ENCODE assay signal across 9 mouse cellular contexts in genomic region chr15:51592511-51593498, GRCm38 (mm10).
DNase-seq lines count a peak whose midpoint lies in the region; ATAC-seq and TF ChIP-seq lines count a peak whose summit lies in the region.
"Had no signal": no experiment of that assay in that cellular context is flagged by ENCODE, and none has a peak within 500 bp of the region (broad histone marks: within the 10 kb centered on the region; RNA-seq: fewer than 3 reads in every experiment).

No protein-coding gene starts in this region.

- 82% methylated on average over 13 of the region's 13 CpGs for WGBS in limb, embryonic 14.5 days
- 77% methylated on average over 13 of the region's 13 CpGs for WGBS in limb, embryonic 10.5 days
- WGBS in heart, embryonic 16.5 days: 59% methylated on average over 13 of the region's 13 CpGs

- no peak for TF ChIP-seq POLR2A in limb, embryonic 14.5 days (IDR thresholded peaks at IDR 0.05; ENCODE audit: borderline replicate concordance, extremely low read depth, insufficient read depth, insufficient read length)

- H3K4me1 ChIP-seq in limb, embryonic 14.5 days (ENCODE audit: control insufficient read depth, insufficient read depth, low read length): peaks cover 11% of the 10 kb centered on the region; the same call in 1 of the 2 replicates
- peaks cover 17% of the 10 kb centered on the region for H3K4me1 ChIP-seq in limb, embryonic 10.5 days
- no peaks in the 10 kb centered on the region for H3K4me1 ChIP-seq in brown adipose tissue, adult 24 weeks (ENCODE audit: control insufficient read depth, insufficient read depth, insufficient read length, low read length)
- no peaks in the 10 kb centered on the region; the same call in 1 of the 2 replicates for H3K4me1 ChIP-seq in heart, embryonic 16.5 days (ENCODE audit: control insufficient read depth, insufficient read depth, low read length)

- H3K4me2 ChIP-seq in limb, embryonic 14.5 days (replicated peaks; ENCODE audit: low read depth, low read length, severe bottlenecking): no peak overlapping the region
- H3K4me2 ChIP-seq in heart, embryonic 16.5 days (ENCODE audit: low read depth, low read length): peak overlapping the region; percentile 62

- ATAC-seq in limb, embryonic 14.5 days (ENCODE audit: low FRiP score, low read depth): no peak
- ATAC-seq in heart, embryonic 16.5 days (replicated peaks; ENCODE audit: extremely low read depth, insufficient read depth, low FRiP score): peak; percentile 55; the same call in 1 of the 2 replicates

- no peaks in the 10 kb centered on the region for H3K9me3 ChIP-seq in limb, embryonic 14.5 days (ENCODE audit: control insufficient read depth, low read length)
- no peaks in the 10 kb centered on the region for H3K9me3 ChIP-seq in limb, embryonic 10.5 days (replicated peaks)
- H3K9me3 ChIP-seq in heart, embryonic 16.5 days (replicated peaks; ENCODE audit: control insufficient read depth, low read length): no peaks in the 10 kb centered on the region
- H3K9me3 ChIP-seq: megakaryocyte, embryonic 14.5 days had no signal

- H3K9ac ChIP-seq in limb, embryonic 14.5 days (ENCODE audit: low read depth, low read length, severe bottlenecking): no peak overlapping the region
- H3K9ac ChIP-seq in heart, embryonic 16.5 days (ENCODE audit: low read length): no peak overlapping the region

- H3K4me3 ChIP-seq in limb, embryonic 14.5 days (replicated peaks; ENCODE audit: low read length): no peak overlapping the region
- no peak overlapping the region for H3K4me3 ChIP-seq in limb, embryonic 10.5 days
- H3K4me3 ChIP-seq in brown adipose tissue, adult 24 weeks (ENCODE audit: insufficient read depth, low read depth, low read length): no peak overlapping the region
- no peak overlapping the region for H3K4me3 ChIP-seq in heart, embryonic 16.5 days (ENCODE audit: low read length)
- H3K4me3 ChIP-seq: megakaryocyte, embryonic 14.5 days had no signal

- no peak overlapping the region for H3K27ac ChIP-seq in limb, embryonic 14.5 days (replicated peaks; ENCODE audit: low read depth, low read length)
- H3K27ac ChIP-seq in limb, embryonic 10.5 days: no peak overlapping the region
- peak overlapping the region; percentile 21; the same call in 1 of the 2 replicates for H3K27ac ChIP-seq in brown adipose tissue, adult 24 weeks (replicated peaks; ENCODE audit: low read depth, low read length)
- peak overlapping the region; percentile 48 for H3K27ac ChIP-seq in heart, embryonic 16.5 days (ENCODE audit: low read length)

- no peaks in the 10 kb centered on the region for H3K27me3 ChIP-seq in limb, embryonic 14.5 days (ENCODE audit: control insufficient read depth, insufficient read depth, low read length)
- H3K27me3 ChIP-seq in limb, embryonic 10.5 days (ENCODE audit: low read depth, poor library complexity, severe bottlenecking): no peaks in the 10 kb centered on the region
- no peaks in the 10 kb centered on the region for H3K27me3 ChIP-seq in heart, embryonic 16.5 days (ENCODE audit: control insufficient read depth, insufficient read depth, low read length)

- no peaks in the 10 kb centered on the region for H3K36me3 ChIP-seq in limb, embryonic 14.5 days (ENCODE audit: control insufficient read depth, insufficient read depth, low read length)
- H3K36me3 ChIP-seq in limb, embryonic 10.5 days: no peaks in the 10 kb centered on the region
- no peaks in the 10 kb centered on the region for H3K36me3 ChIP-seq in heart, embryonic 16.5 days (ENCODE audit: control insufficient read depth, insufficient read depth)

- DNase-seq in limb, embryonic 14.5 days (ENCODE audit: low spot score): peak; percentile 4
- DNase-seq in limb, embryonic 10.5 days (ENCODE audit: low spot score): no peak
- DNase-seq in retina, postnatal 1 day: peak; percentile 33
- no peak for DNase-seq in layer of hippocampus, adult 9-10 months (ENCODE audit: low spot score)
- no peak for DNase-seq in right cerebral cortex, postnatal 4 days
- DNase-seq in frontal cortex, postnatal 25 days (ENCODE audit: low spot score in 2 of 2): no peak

Comparison
In these comparisons a context has a peak if more than half of its experiments do, and no peak if none do; other contexts are left out.
1. DNase-seq: peak in limb, embryonic 14.5 days (single experiment) and retina, postnatal 1 day (single experiment); none in limb, embryonic 10.5 days (single experiment), layer of hippocampus, adult 9-10 months (single experiment), right cerebral cortex, postnatal 4 days (single experiment) and frontal cortex, postnatal 25 days (0 of 2).
2. H3K27ac ChIP-seq: peak in brown adipose tissue, adult 24 weeks (single experiment) and heart, embryonic 16.5 days (single experiment); none in limb, embryonic 14.5 days (single experiment) and limb, embryonic 10.5 days (single experiment).